Mouse (Mus musculus): Measurements from ENCODE around the gene L3hypdh.
A peak's percentile ranks its signal among the peaks of the same experiment; 100 is the strongest.

DNA sequence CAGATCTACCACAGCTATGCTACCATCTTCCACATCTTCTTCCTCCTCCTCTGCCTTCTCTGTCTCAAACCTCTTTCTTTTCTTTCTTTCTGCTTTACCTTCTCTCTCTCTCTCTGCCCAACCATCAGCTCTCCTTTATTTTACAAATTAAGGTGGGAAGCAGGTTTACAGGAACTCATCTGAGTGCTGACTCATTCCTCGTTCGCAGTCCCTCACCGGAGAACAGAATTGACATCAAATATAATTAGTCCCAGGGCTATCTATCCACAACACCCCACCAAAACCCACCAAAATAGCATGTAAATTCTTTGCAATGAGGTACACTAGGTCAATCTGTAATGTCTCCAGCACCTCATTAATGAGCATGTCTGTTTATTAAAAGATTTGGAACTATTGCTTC, 3.3 kb downstream of the L3hypdh start:
- TF ChIP-seq HCFC1 (IDR thresholded peaks at IDR 0.05; ENCODE audit: borderline replicate concordance, insufficient read depth, low read length): no peak
- peak; percentile 73 for TF ChIP-seq MAFK (IDR thresholded peaks at IDR 0.05; ENCODE audit: insufficient read depth, low read depth, low read length)
